8 mouse cellular contexts compared by ENCODE assay signal in genomic region chr6:30175225-30175917, GRCm38 (mm10).
DNase-seq lines count a peak whose midpoint lies in the region; ATAC-seq and TF ChIP-seq lines count a peak whose summit lies in the region.

No protein-coding gene starts in this region.

- no peaks in the 10 kb centered on the region for H3K9me3 ChIP-seq in heart, embryonic 15.5 days (replicated peaks)
- H3K9me3 ChIP-seq in E14TG2a.4 (ENCODE audit: low read length) = no peaks in the 10 kb centered on the region
- H3K9me3 ChIP-seq in forebrain, embryonic 15.5 days = no peaks in the 10 kb centered on the region
- H3K9me3 ChIP-seq in midbrain, embryonic 10.5 days (replicated peaks) = no peaks in the 10 kb centered on the region

- WGBS in heart, embryonic 15.5 days = under 1% methylated on average over 42 of the region's 45 CpGs
- under 1% methylated on average over 45 of the region's 45 CpGs for WGBS in forebrain, embryonic 15.5 days
- under 1% methylated on average over 45 of the region's 45 CpGs for WGBS in midbrain, embryonic 10.5 days

- no peak overlapping the region for H3K9ac ChIP-seq in heart, embryonic 15.5 days
- no peak overlapping the region for H3K9ac ChIP-seq in forebrain, embryonic 15.5 days (replicated peaks)

- no peaks in the 10 kb centered on the region for H3K36me3 ChIP-seq in heart, embryonic 15.5 days
- H3K36me3 ChIP-seq in E14TG2a.4 (ENCODE audit: insufficient read depth, low read length) = peaks cover 26% of the 10 kb centered on the region
- no peaks in the 10 kb centered on the region for H3K36me3 ChIP-seq in forebrain, embryonic 15.5 days
- no peaks in the 10 kb centered on the region for H3K36me3 ChIP-seq in midbrain, embryonic 10.5 days

- H3K4me1 ChIP-seq in heart, embryonic 15.5 days (replicated peaks) = peaks cover 53% of the 10 kb centered on the region
- H3K4me1 ChIP-seq in E14TG2a.4 (replicated peaks; ENCODE audit: low read depth, low read length) = peaks cover 67% of the 10 kb centered on the region
- peaks cover 41% of the 10 kb centered on the region for H3K4me1 ChIP-seq in forebrain, embryonic 15.5 days
- peaks cover 72% of the 10 kb centered on the region for H3K4me1 ChIP-seq in midbrain, embryonic 10.5 days

- peak overlapping the region; percentile 68 for H3K4me2 ChIP-seq in heart, embryonic 15.5 days
- H3K4me2 ChIP-seq in forebrain, embryonic 15.5 days (replicated peaks) = peak overlapping the region; percentile 14

- intact Hi-C loops in heart, postnatal 10 days (cut with DNase I) = no loop called here

- H3K27me3 ChIP-seq in heart, embryonic 15.5 days = peaks cover 98% of the 10 kb centered on the region
- H3K27me3 ChIP-seq in E14TG2a.4 (ENCODE audit: insufficient read depth, low read length) = peaks cover 6% of the 10 kb centered on the region; the same call in 1 of the 2 replicates
- H3K27me3 ChIP-seq in forebrain, embryonic 15.5 days = peaks cover 87% of the 10 kb centered on the region
- H3K27me3 ChIP-seq in midbrain, embryonic 10.5 days (ENCODE audit: low read depth, poor library complexity, severe bottlenecking) = peaks cover 100% of the 10 kb centered on the region

- no peak for DNase-seq in heart, postnatal 10 days
- no peak for DNase-seq in midbrain, embryonic 10.5 days (ENCODE audit: low spot score)
- DNase-seq in frontal cortex, postnatal 10 days (ENCODE audit: low spot score in 2 of 2) = no peak
- no peak for DNase-seq in cerebellum, adult 9-11 months

- ATAC-seq in heart, embryonic 15.5 days (replicated peaks; ENCODE audit: insufficient number of reproducible peaks, insufficient read depth, low FRiP score, low read depth) = no peak; the same call in 1 of the 2 replicates
- ATAC-seq in forebrain, embryonic 15.5 days (replicated peaks) = no peak
- ATAC-seq in monocyte, adult 5-6 weeks (replicated peaks; ENCODE audit: insufficient number of reproducible peaks, low FRiP score, low TSS enrichment, poor library complexity, severe bottlenecking) = no peak

- H3K4me3 ChIP-seq in heart, embryonic 15.5 days = peak overlapping the region; percentile 45
- peak overlapping the region; percentile 99 for H3K4me3 ChIP-seq in E14TG2a.4 (replicated peaks; ENCODE audit: low read length)
- peak overlapping the region; percentile 14; the same call in 1 of the 2 replicates for H3K4me3 ChIP-seq in forebrain, embryonic 15.5 days
- peak overlapping the region; percentile 45 for H3K4me3 ChIP-seq in midbrain, embryonic 10.5 days

- H3K27ac ChIP-seq in heart, embryonic 15.5 days = no peak overlapping the region
- no peak overlapping the region for H3K27ac ChIP-seq in forebrain, embryonic 15.5 days (replicated peaks)
- H3K27ac ChIP-seq in midbrain, embryonic 10.5 days (replicated peaks) = peak overlapping the region; percentile 52; the same call in 1 of the 2 replicates

- no peak for TF ChIP-seq CTCF in E14TG2a.4 (conservative IDR thresholded peaks at IDR 0.05; ENCODE audit: low read length)

Comparison
In these comparisons a context has a peak if more than half of its experiments do, and no peak if none do; other contexts are left out.
1. H3K4me3 ChIP-seq: peak in every context shown above with its lines; median percentile 99 in E14TG2a.4; 45 in heart, embryonic 15.5 days; 45 in midbrain, embryonic 10.5 days; 14 in forebrain, embryonic 15.5 days.